Mouse (Mus musculus): ENCODE data around the gene Mysm1.

Mysm1 gene

GRCm38 (mm10) chr4:94941221-94941855, 37.6 kb downstream of the Mysm1 start:
- no peak for DNase-seq

GRCm38 (mm10) chr4:94928743-94929142, 50.2 kb downstream of the Mysm1 start, which contains the start of gene Eqtn:
Gene Eqtn (minus strand): TSS chr4:94928843.
- no peak for DNase-seq

GRCm38 (mm10) chr4:94901780-94902179, 77.1 kb downstream of the Mysm1 start:
- no peak for DNase-seq

GRCm38 (mm10) chr4:94900744-94901143, 78.2 kb downstream of the Mysm1 start:
- no peak for DNase-seq

All from right cerebral cortex, adult 18-20 months (tissue).